Mouse (Mus musculus) liver, embryonic 16.5 days (tissue): Measurements from ENCODE around the gene Rimklb. TPM values are rescaled to one million over a fixed set of nuclear protein-coding genes. Genes with fewer than 3 reads are reported as not detected.
"Not testable (repeated sequence)": the region's sequence is repeated elsewhere in the genome, so short reads cannot be mapped to it uniquely, and the experiment has no call there.

Source experiments
- ATAC-seq: fragments of 200-750 bp; cut with Nextera tagmentation; 2 replicates; pipeline ENCODE4 v1.8.0; 2017; ENCODE audit warnings: low read depth, mild to moderate bottlenecking, moderate number of reproducible peaks, moderate library complexity
- H3K27ac ChIP-seq: fragments of 300-500 bp; sonication (generic); 2 replicates; pipeline ENCODE4 v1.5.1; 2014; ENCODE audit warnings: mild to moderate bottlenecking, low read length
- H3K27me3 ChIP-seq: fragments of 300-500 bp; sonication (generic); 2 replicates; pipeline ENCODE4 v1.6.1; 2014; ENCODE audit warnings: low read depth, low read length, mixed read lengths; ENCODE audit not compliant: control insufficient read depth, insufficient read depth
- H3K36me3 ChIP-seq: fragments of 300-500 bp; sonication (generic); 2 replicates; pipeline ENCODE4 v1.6.1; 2014; ENCODE audit warnings: mild to moderate bottlenecking; ENCODE audit not compliant: control insufficient read depth, insufficient read depth
- H3K4me1 ChIP-seq: fragments of 300-500 bp; sonication (generic); 2 replicates; pipeline ENCODE4 v1.6.1; 2014; ENCODE audit warnings: low read depth, low read length, mixed read lengths; ENCODE audit not compliant: control insufficient read depth
- H3K4me2 ChIP-seq: fragments of 300-500 bp; sonication (generic); 2 replicates; pipeline ENCODE4 v1.6.1; 2014; ENCODE audit warnings: low read depth, low read length, mixed read lengths
- H3K4me3 ChIP-seq: fragments of 300-500 bp; sonication (generic); 2 replicates; pipeline ENCODE4 v1.5.1; 2014; ENCODE audit warnings: low read depth, mild to moderate bottlenecking, low read length
- H3K9ac ChIP-seq: fragments of 300-500 bp; sonication (generic); 2 replicates; pipeline ENCODE4 v1.6.1; 2014; ENCODE audit warnings: low read depth, low read length
- H3K9me3 ChIP-seq: fragments of 300-500 bp; sonication (generic); replicated peaks from 2 replicates; pipeline ENCODE4 v1.6.1; 2016; ENCODE audit warnings: low read length; ENCODE audit not compliant: control insufficient read depth
- WGBS: fragments of 180-500 bp; shearing (Covaris S2); extraction: QIAGEN DNeasy Blood & Tissue Kit; methylation state at CpG from one replicate; pipeline ENCODE4 v1.1.7; 2014; ENCODE audit not compliant: insufficient replicate concordance; 5-methylcytosine and 5-hydroxymethylcytosine counted together
- polyA plus RNA-seq: library from polyadenylated mRNA; unstranded; fragments of >200 nt; fragmentation: Nextera tagmentation; extraction: Ambion mirVana; gene quantifications from 2 replicates; pipeline ENCODE4 v1.2.1, GENCODE M21; 2015

The Rimklb gene
- 0.32 and 0.60 TPM in 2 replicates for polyA plus RNA-seq

DNA sequence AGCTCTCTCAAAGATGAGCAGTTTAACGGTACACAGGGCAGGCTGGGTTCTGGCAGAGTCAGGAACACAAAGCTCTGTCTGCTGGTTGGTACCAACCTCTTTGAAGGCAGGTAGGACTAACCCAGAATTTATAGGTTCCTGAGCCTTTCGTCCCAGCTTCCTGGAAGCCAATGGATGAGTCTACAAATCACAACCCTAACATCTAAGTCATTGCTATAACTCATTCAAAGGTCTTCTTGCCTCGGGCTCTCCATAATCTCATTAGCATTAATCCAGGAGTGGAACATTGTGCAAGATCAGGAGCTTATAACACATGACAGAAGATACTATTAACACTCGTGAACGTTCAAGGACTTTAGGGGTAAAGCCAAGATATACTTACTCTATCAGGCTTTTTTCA lies at the start of gene Rimklb:
Gene Rimklb, minus strand, starts transcription at position 101 of the 400 bp plus-strand sequence.
- Histone ChIP-seq H3K27me3 (peaks cover 37% of the 10 kb centered on the region), H3K9me3 (no peaks in the 10 kb centered on the region), H3K4me2 (no peak within 1 kb of the TSS), H3K4me3 (no peak within 1 kb of the TSS), H3K36me3 (no peaks in the 10 kb centered on the region), H3K4me1 (no peaks in the 10 kb centered on the region), H3K9ac (no peak within 1 kb of the TSS), H3K27ac (no peak within 1 kb of the TSS)
- ATAC-seq: no peak
- 54% methylated on average over 5 of the region's 5 CpGs for WGBS

DNA sequence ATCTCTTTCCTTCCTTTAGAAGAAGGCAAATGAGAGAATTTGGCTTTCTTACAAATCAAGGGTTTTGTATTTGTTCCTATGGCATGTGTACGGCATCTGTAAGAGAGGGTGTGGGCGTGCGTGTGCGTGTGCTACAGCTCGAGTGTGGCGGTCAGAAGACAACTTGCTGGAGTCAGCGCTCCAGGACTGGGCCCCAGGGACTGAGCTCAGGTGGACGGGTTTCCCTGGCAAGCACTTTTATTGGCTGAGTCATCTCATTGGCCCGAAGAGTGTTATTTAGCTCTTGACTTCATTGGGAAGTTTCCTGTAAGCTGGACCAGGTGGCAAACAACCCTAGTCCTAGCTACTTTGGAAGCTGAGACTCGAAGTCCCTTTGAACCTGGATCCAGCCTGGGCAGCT lies 47.4 kb upstream of the Rimklb start:
- H3K4me1 ChIP-seq: no peaks in the 10 kb centered on the region
- no peaks in the 10 kb centered on the region for H3K9me3 ChIP-seq
- H3K4me3 ChIP-seq: no peak overlapping the region
- no peak overlapping the region for H3K9ac ChIP-seq
- no peaks in the 10 kb centered on the region for H3K27me3 ChIP-seq
- WGBS: 63% methylated on average over 10 of the region's 10 CpGs
- H3K4me2 ChIP-seq: no peak overlapping the region
- H3K36me3 ChIP-seq: no peaks in the 10 kb centered on the region
- H3K27ac ChIP-seq: no peak overlapping the region
- no peak for ATAC-seq

DNA sequence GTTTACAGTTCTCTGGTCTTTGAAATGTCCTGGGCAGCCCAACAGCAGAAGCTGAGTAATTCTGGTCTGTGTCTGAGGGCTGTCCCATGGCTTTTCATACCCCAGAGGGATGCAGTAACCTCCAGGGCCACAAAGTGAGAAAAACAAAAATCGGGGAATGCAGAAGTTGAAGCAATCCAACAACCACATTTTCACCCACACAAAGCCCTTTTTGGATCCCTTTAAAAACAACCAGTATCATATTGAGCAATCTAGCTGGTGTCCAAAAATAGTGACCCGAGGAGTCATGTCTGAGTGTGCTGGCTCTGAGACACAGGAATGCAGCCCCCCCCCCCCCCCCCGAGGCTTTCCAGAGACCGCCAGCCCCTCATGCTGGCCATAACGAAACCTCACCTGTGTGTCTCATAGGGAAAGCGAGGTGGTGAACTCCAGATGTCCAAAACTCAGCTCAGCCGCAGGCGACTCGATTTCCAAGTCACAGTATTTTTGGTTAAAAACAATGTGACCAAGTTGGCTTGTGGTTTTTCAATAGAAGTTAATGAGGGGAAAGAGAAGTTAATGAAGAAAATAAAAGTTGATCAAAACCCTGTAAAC lies 46.8 kb upstream of the Rimklb start:
- H3K4me2 ChIP-seq: no peak overlapping the region
- H3K9me3 ChIP-seq: no peaks in the 10 kb centered on the region
- ATAC-seq: no peak
- H3K4me1 ChIP-seq: no peaks in the 10 kb centered on the region
- no peaks in the 10 kb centered on the region for H3K36me3 ChIP-seq
- no peak overlapping the region for H3K4me3 ChIP-seq
- H3K9ac ChIP-seq: no peak overlapping the region
- no peaks in the 10 kb centered on the region for H3K27me3 ChIP-seq
- no peak overlapping the region for H3K27ac ChIP-seq
- 62% methylated on average over 9 of the region's 9 CpGs for WGBS

DNA sequence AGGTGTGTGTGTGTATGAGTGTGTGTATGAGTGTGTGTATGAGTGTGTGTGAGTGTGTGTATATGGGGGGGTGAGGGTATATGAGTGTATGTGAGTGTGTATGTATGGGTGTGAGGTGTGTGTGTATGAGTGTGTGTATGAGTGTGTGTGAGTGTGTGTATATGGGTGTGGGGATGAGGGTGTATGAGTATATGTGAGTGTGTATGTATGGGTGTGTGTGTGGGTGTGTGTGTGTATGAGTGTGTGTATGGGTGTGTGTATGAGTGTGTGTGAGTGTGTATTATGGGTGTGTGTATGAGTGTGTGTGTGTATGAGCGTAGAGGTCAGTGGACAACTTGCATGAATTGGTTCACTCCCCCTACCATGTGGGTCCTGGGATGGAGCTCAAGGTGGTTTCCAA lies 46.1 kb upstream of the Rimklb start:
- Histone ChIP-seq H3K27me3 (no peaks in the 10 kb centered on the region), H3K4me1 (no peaks in the 10 kb centered on the region), H3K4me3 (no peak overlapping the region), H3K9me3 (no peaks in the 10 kb centered on the region), H3K27ac (no peak overlapping the region), H3K9ac (no peak overlapping the region), H3K4me2 (no peak overlapping the region), H3K36me3 (no peaks in the 10 kb centered on the region)
- 65% methylated on average over 1 of the region's 1 CpGs for WGBS
- ATAC-seq: no peak

DNA sequence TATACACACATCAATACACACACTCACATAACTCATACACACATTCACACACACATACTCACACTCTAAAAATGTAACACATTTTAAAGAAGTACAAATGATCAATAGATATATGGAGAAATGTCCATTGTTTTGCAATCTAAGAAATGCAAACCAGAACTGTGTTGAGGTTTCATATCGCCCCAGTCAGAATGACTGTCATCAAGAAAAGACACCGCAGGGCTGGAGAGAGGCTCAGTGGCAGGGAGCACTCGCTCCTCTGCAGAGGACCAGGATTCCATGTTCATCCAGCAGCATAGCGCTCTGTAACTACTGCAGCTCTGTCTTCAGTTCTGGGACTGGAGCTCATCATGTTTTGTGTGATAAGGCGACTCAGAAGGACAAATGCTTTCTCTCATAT lies 45.0 kb upstream of the Rimklb start:
- Histone ChIP-seq H3K36me3 (no peaks in the 10 kb centered on the region), H3K4me2 (no peak overlapping the region), H3K9me3 (no peaks in the 10 kb centered on the region), H3K4me3 (no peak overlapping the region), H3K4me1 (no peaks in the 10 kb centered on the region), H3K27me3 (no peaks in the 10 kb centered on the region), H3K27ac (no peak overlapping the region), H3K9ac (no peak overlapping the region)
- WGBS: 62% methylated on average over 5 of the region's 5 CpGs
- ATAC-seq: no peak

DNA sequence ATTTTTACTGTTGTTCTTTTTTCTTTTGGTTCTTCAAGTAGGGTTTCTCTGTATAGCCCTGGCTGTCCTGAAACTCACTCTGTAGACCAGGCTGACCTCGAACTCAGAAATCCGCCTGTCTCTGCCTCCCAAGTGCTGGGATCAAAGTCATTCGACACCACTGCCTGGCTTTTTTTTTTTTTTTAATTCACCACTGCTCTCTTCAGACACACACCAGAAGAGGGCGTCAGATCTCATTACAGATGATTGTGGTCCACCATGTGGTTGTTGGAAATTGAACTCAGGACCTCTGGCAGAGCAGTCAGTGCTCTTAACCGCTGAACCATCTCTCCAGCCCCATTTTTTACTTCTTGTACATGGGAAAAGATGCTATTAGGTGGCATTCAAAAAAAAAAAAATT lies 43.9 kb upstream of the Rimklb start:
- not testable (repeated sequence) for H3K9me3 ChIP-seq, H3K36me3 ChIP-seq, H3K4me3 ChIP-seq, H3K4me1 ChIP-seq, H3K4me2 ChIP-seq, H3K27me3 ChIP-seq, H3K27ac ChIP-seq, ATAC-seq, H3K9ac ChIP-seq
- WGBS: 59% methylated on average over 5 of the region's 5 CpGs

DNA sequence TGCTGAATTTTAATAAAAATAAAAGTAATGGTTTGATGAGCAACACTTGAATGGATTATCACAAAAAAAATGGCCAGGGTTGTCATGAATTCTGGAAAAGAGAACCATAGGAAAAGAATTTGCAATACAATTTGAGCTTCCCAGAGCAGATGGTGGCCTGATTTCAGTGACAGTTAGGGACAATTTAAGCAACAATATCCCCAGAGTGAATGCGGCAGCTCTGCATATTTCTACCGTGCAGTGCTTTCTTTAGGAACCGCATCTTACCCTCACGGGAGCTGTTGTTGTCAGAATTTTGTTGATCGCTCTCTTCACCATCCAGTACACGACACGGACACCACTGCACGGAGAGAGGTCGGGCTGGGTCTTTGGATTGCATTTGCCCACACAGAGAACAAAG lies 41.0 kb upstream of the Rimklb start:
- WGBS: 76% methylated on average over 9 of the region's 9 CpGs
- H3K4me3 ChIP-seq: no peak overlapping the region
- H3K27me3 ChIP-seq: no peaks in the 10 kb centered on the region
- H3K36me3 ChIP-seq: no peaks in the 10 kb centered on the region
- no peaks in the 10 kb centered on the region for H3K9me3 ChIP-seq
- ATAC-seq: no peak
- no peaks in the 10 kb centered on the region for H3K4me1 ChIP-seq
- no peak overlapping the region for H3K9ac ChIP-seq
- H3K27ac ChIP-seq: no peak overlapping the region
- H3K4me2 ChIP-seq: no peak overlapping the region

DNA sequence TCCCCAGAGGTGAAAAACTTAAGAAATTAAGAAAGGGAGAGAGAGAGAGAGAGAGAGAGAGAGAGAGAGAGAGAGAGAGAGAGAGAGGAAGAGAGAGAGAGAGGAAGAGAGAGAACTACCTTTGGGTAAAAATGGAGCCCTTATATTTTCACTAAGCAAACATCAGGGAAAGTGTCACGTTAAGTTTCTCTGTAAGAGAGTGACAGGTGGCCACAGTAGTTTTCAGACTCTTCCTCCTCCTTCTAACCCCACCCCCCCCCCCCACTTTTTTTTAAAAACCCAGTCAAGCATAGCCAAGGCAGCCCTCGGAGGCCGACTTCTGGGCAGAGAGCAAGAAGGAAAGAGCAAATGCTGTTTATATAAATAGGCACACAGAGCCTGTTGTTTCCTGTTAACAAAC lies 35.5 kb upstream of the Rimklb start:
- Histone ChIP-seq H3K9me3 (no peaks in the 10 kb centered on the region), H3K4me1 (no peaks in the 10 kb centered on the region), H3K4me2 (no peak overlapping the region), H3K9ac (no peak overlapping the region), H3K36me3 (no peaks in the 10 kb centered on the region), H3K4me3 (no peak overlapping the region), H3K27ac (no peak overlapping the region), H3K27me3 (no peaks in the 10 kb centered on the region)
- WGBS: 29% methylated on average over 3 of the region's 3 CpGs
- ATAC-seq: no peak

DNA sequence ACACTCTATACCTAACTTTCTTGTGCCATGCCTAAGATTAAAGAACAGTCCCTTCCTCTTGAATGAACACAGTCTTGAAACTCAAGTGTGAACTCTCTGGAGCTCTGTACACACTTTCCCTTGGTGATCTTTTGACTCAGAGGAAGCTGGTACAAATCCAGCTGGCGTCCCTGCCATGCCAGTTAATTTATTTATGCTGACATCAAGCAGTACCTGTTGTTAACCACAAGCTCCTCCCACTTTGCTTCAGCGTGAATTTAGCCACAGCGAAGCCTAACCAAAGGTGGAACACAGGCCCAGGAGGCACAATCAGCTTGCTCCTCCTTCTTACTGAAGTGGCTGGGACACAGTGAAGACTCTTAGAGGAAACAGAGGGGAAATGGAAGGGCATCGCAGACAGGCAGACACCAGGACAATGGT lies 34.3 kb upstream of the Rimklb start:
- no peaks in the 10 kb centered on the region for H3K36me3 ChIP-seq
- H3K9ac ChIP-seq: no peak overlapping the region
- H3K27me3 ChIP-seq: no peaks in the 10 kb centered on the region
- H3K4me2 ChIP-seq: 0 out of 2 replicates have a peak overlapping the region, but pooled peaks have one; percentile 0
- no peak for ATAC-seq
- no peaks in the 10 kb centered on the region for H3K9me3 ChIP-seq
- H3K4me1 ChIP-seq: no peaks in the 10 kb centered on the region
- WGBS: 6% methylated on average over 4 of the region's 4 CpGs
- H3K27ac ChIP-seq: no peak overlapping the region
- H3K4me3 ChIP-seq: no peak overlapping the region
